ENCODE assay signal across 8 mouse cellular contexts in the genomic region with DNA sequence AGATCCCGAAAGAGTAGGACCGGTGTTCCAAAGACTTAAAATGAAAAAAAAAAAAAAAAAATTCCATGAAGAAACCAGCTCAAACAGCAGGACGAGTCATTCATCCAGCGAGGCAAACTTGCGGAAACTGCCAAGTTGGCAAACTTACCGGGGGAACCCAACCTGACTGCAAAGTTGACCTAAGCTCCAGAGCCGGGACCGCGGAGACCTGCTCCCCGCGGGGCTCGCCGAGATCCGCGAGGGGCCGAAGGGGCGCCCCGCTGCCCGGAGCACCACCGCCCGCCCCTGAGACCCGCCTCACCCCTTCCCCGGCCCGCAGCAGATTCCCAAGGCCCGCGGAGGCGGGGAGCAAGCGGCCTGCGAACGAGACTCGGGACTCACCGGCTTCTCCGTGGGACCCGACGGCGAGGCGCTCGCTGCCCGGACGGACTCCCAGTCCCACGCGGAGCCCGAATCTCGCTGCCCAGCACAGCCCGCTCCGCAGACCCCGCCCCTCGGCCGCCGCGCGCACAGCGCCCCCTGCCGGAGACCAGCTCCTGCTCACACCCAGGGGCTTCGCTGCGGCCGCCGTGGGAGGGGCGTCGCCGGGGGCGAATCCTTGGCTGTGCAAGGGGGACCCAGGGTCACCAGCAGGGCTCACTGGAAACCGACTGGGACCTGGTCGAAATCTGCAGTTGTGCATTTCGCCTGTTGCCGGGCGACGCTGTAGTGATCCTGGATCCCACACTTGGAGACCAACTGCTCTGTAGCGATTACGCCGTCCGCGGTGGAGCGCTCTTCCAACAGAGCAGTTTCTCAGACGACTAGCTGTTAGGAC. TPM values are rescaled to one million over a fixed set of nuclear protein-coding genes. Genes with fewer than 3 reads are reported as not detected.
A peak's percentile ranks its signal among the peaks of the same experiment; 100 is the strongest.
DNase-seq lines count a peak whose midpoint lies in the region; ATAC-seq and TF ChIP-seq lines count a peak whose summit lies in the region.

TSS of gene Steap1 (minus strand) at position 461 of the 817 bp plus-strand sequence.

- peak; percentile 80 for DNase-seq in adrenal gland, adult 8-10 months
- DNase-seq in embryonic facial prominence, embryonic 10.5 days (ENCODE audit: low spot score), result peak; percentile 95
- DNase-seq in heart, adult 2 months, result peak; percentile 85 to 95
- DNase-seq in kidney, adult 18-20 months, result peak; percentile 90
- peak; percentile 98 for DNase-seq in limb, embryonic 10.5 days (ENCODE audit: low spot score)
- DNase-seq in spleen, adult 12 weeks (ENCODE audit: low spot score), result peak; percentile 9

- WGBS in embryonic facial prominence, embryonic 10.5 days, result under 1% methylated on average over 75 of the region's 75 CpGs
- WGBS in heart, adult 2 months, result under 1% methylated on average over 65 of the region's 75 CpGs
- under 1% methylated on average over 75 of the region's 75 CpGs for WGBS in limb, embryonic 10.5 days
- WGBS in midbrain, embryonic 12.5 days, result under 1% methylated on average over 54 of the region's 75 CpGs

- peaks cover 24% of the 10 kb centered on the region for H3K27me3 ChIP-seq in embryonic facial prominence, embryonic 10.5 days (replicated peaks; ENCODE audit: low read depth, poor library complexity, severe bottlenecking)
- H3K27me3 ChIP-seq in heart, adult 2 months (ENCODE audit: control insufficient read depth, insufficient read depth, low read length), result peaks cover 3% of the 10 kb centered on the region
- H3K27me3 ChIP-seq in limb, embryonic 10.5 days (ENCODE audit: low read depth, poor library complexity, severe bottlenecking), result peaks cover 8% of the 10 kb centered on the region; the same call in 1 of the 2 replicates
- H3K27me3 ChIP-seq in midbrain, embryonic 12.5 days, result peaks cover 21% of the 10 kb centered on the region

- TF ChIP-seq POLR2A in heart, adult 2 months (IDR thresholded peaks at IDR 0.05; ENCODE audit: insufficient read depth, low read depth, low read length), result no peak

- TF ChIP-seq CTCF in heart, adult 2 months (IDR thresholded peaks at IDR 0.05), result peak; percentile 99; the same call in 1 of the 2 replicates

- no peaks in the 10 kb centered on the region for H3K9me3 ChIP-seq in embryonic facial prominence, embryonic 10.5 days
- no peaks in the 10 kb centered on the region for H3K9me3 ChIP-seq in limb, embryonic 10.5 days (replicated peaks)
- H3K9me3 ChIP-seq in midbrain, embryonic 12.5 days, result no peaks in the 10 kb centered on the region

- peak; percentile 94 for ATAC-seq in midbrain, embryonic 12.5 days (ENCODE audit: low FRiP score, low read depth)
- ATAC-seq in erythroid progenitor cell, adult 5-6 weeks (replicated peaks; ENCODE audit: low FRiP score, poor library complexity, severe bottlenecking), result no peak

- no peak for TF ChIP-seq EP300 in heart, adult 2 months (IDR thresholded peaks at IDR 0.05; ENCODE audit: insufficient read depth, low read depth, low read length)

- H3K36me3 ChIP-seq in embryonic facial prominence, embryonic 10.5 days (replicated peaks), result no peaks in the 10 kb centered on the region
- no peaks in the 10 kb centered on the region for H3K36me3 ChIP-seq in heart, adult 2 months (ENCODE audit: control insufficient read depth, insufficient read depth, low read length)
- no peaks in the 10 kb centered on the region for H3K36me3 ChIP-seq in limb, embryonic 10.5 days
- H3K36me3 ChIP-seq in midbrain, embryonic 12.5 days, result no peaks in the 10 kb centered on the region

- H3K4me1 ChIP-seq in embryonic facial prominence, embryonic 10.5 days, result peaks cover 5% of the 10 kb centered on the region; the same call in 1 of the 2 replicates
- H3K4me1 ChIP-seq in heart, adult 2 months (ENCODE audit: control insufficient read depth, insufficient read depth, low read length), result peaks cover 2% of the 10 kb centered on the region; the same call in 1 of the 2 replicates
- peaks cover 11% of the 10 kb centered on the region; the same call in 1 of the 2 replicates for H3K4me1 ChIP-seq in limb, embryonic 10.5 days
- H3K4me1 ChIP-seq in midbrain, embryonic 12.5 days, result peaks cover 5% of the 10 kb centered on the region; the same call in 1 of the 2 replicates

- peak within 1 kb of the TSS; percentile 92 for H3K4me2 ChIP-seq in midbrain, embryonic 12.5 days (replicated peaks)

- peak within 1 kb of the TSS; percentile 77 for H3K27ac ChIP-seq in embryonic facial prominence, embryonic 10.5 days (replicated peaks)
- H3K27ac ChIP-seq in heart, adult 2 months, result no peak within 1 kb of the TSS
- peak within 1 kb of the TSS; percentile 78 for H3K27ac ChIP-seq in limb, embryonic 10.5 days
- no peak within 1 kb of the TSS for H3K27ac ChIP-seq in midbrain, embryonic 12.5 days (replicated peaks)

- no peaks in the 10 kb centered on the region for H3K79me2 ChIP-seq in heart, adult 2 months (replicated peaks; ENCODE audit: control insufficient read depth, insufficient read depth, low read length)

- intact Hi-C loops in heart, adult 2 months (cut with DNase I), result loop anchor here (1.0 kb wide), 2 partner anchors 103 to 255 kb away; no protein-coding TSS in a partner anchor

- peak within 1 kb of the TSS; percentile 76 for H3K4me3 ChIP-seq in embryonic facial prominence, embryonic 10.5 days
- H3K4me3 ChIP-seq in heart, adult 2 months, result peak within 1 kb of the TSS; percentile 66
- peak within 1 kb of the TSS; percentile 70 for H3K4me3 ChIP-seq in limb, embryonic 10.5 days
- H3K4me3 ChIP-seq in midbrain, embryonic 12.5 days, result peak within 1 kb of the TSS; percentile 63

- H3K9ac ChIP-seq in heart, adult 2 months (ENCODE audit: low read depth, low read length), result peak within 1 kb of the TSS; percentile 67
- H3K9ac ChIP-seq in midbrain, embryonic 12.5 days (replicated peaks), result peak within 1 kb of the TSS; percentile 62

RNA-seq across cellular contexts. Expression of gene Steap1, which starts in this region (rescaled TPM):
- 10 to 100 TPM; 28.0 to 35.0 (median 31.5) TPM for total RNA-seq in adrenal gland, adult 8-10 months (2022)
- polyA plus RNA-seq in embryonic facial prominence, embryonic 10.5 days (2016; fragmentation: Nextera tagmentation; extraction: Ambion mirVana), result 6.0 and 6.1 TPM in 2 replicates
- not detected for total RNA-seq in heart, adult 2 months (2021)
- polyA plus RNA-seq in heart, adult 2 months (2012; rRNA removed), result 0.33 TPM in 1 of 2 replicates, not detected in the other
- polyA plus RNA-seq in limb, embryonic 10.5 days (2016; fragmentation: Nextera tagmentation; extraction: Ambion mirVana), result 4.7 and 5.8 TPM in 2 replicates
- 2.9 and 3.4 TPM in 2 replicates for polyA plus RNA-seq in midbrain, embryonic 12.5 days (2016; fragmentation: Nextera tagmentation; extraction: Ambion mirVana)
- total RNA-seq in erythroid progenitor cell, adult 5-6 weeks (2015; ENCODE audit: low replicate concordance), result not detected in 2 replicates
- total RNA-seq in erythroid progenitor cell, adult 5-6 weeks (2017; ENCODE audit: low replicate concordance), result not detected in 2 replicates

Comparison
In these comparisons a context has a peak if more than half of its experiments do, and no peak if none do; other contexts are left out.
1. RNA of gene Steap1 (total RNA-seq): 28.0 to 35.0 TPM in adrenal gland, adult 8-10 months; not detected in heart, adult 2 months and not detected in erythroid progenitor cell, adult 5-6 weeks; every median in the first group is over 10 times any median in the second.
2. Peak in DNase-seq, H3K4me3 ChIP-seq and H3K9ac ChIP-seq in heart, adult 2 months; RNA of the gene not detected or under 1 TPM.
3. DNase-seq: peak in every context shown above with its lines; median percentile 98 in limb, embryonic 10.5 days; 95 in embryonic facial prominence, embryonic 10.5 days; 90 in heart, adult 2 months; 90 in kidney, adult 18-20 months; 80 in adrenal gland, adult 8-10 months; 9 in spleen, adult 12 weeks.
4. H3K27ac ChIP-seq: peak in embryonic facial prominence, embryonic 10.5 days (single experiment) and limb, embryonic 10.5 days (single experiment); none in heart, adult 2 months (single experiment) and midbrain, embryonic 12.5 days (single experiment).
5. Peak in every context shown above with its lines, with median percentiles within 50 percentile points of each other: H3K4me3 ChIP-seq.